Mouse (Mus musculus): ENCODE results near the gene Ccdc97. TPM values are rescaled to one million over a fixed set of nuclear protein-coding genes. Genes with fewer than 3 reads are reported as not detected.

Ccdc97 gene
- polyA plus RNA-seq, 1 experiment from 2014 or later: 11.9 TPM

DNA sequence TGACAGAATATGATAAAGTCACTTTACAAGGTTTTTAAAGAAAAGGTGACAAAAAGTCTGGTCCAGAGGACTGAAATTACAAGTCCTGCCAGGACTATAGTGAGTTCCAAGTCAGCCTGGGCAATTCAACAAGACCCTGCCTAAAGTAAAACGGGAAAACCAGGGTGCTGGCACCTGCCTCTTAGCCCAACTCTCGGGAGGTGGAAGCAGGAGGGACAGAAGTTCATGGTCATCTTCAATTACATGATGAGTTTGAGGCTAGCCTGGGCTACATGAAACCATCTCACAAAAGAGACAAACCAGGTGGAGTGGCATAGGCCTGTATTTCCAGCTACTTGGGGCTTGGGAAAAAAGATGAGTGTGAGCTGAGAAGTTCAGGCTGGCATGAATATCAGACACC is 47.2 kb downstream of the Ccdc97 start:
- 62% methylated on average over 2 of the region's 2 CpGs for WGBS (ENCODE audit: insufficient replicate concordance)

DNA sequence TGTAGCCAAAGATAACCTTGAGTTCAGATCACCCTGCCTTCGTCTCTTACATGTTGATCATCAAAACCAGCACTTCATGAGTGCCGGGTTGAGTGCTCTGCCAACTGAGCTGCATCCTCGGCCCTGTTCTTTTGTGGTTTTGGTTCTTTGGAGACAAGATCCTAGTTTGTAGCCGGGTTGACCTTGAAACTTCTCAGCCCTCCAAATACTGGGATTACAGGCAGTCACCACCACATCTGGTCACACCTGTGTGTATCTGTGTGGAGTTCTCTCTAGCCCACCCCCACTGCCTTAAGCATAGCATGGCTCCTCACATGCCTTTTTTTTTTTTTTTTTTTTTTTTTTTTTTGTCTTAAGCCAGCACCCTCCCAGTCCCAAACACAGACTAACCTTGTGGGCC is 48.8 kb downstream of the Ccdc97 start:
- H3K4me1 ChIP-seq (ENCODE audit: control insufficient read depth, low read depth, low read length): peaks cover 9% of the 10 kb centered on the region
- no peaks in the 10 kb centered on the region for H3K9me3 ChIP-seq (replicated peaks; ENCODE audit: control insufficient read depth, low read length)
- no peak overlapping the region for H3K4me3 ChIP-seq (ENCODE audit: low read depth, low read length)
- no peak overlapping the region for H3K9ac ChIP-seq (ENCODE audit: low read depth, low read length)
- ATAC-seq (ENCODE audit: low read depth): no peak
- WGBS (ENCODE audit: insufficient replicate concordance): 76% methylated on average over 4 of the region's 4 CpGs
- H3K27me3 ChIP-seq (ENCODE audit: control insufficient read depth, insufficient read depth, low read depth, low read length): peaks cover 14% of the 10 kb centered on the region
- H3K36me3 ChIP-seq (ENCODE audit: control insufficient read depth, insufficient read depth): no peaks in the 10 kb centered on the region; the same call in 1 of the 2 replicates
- no peak overlapping the region for H3K4me2 ChIP-seq (ENCODE audit: low read depth, low read length)
- no peak overlapping the region for H3K27ac ChIP-seq (ENCODE audit: low read length)

More for the DNA sequence above, 47.2 kb downstream of the Ccdc97 start:
- Histone ChIP-seq H3K27ac (ENCODE audit: low read length) (no peak overlapping the region), H3K4me3 (ENCODE audit: low read depth, low read length) (no peak overlapping the region), H3K4me2 (ENCODE audit: low read depth, low read length) (no peak overlapping the region), H3K36me3 (ENCODE audit: control insufficient read depth, insufficient read depth) (no peaks in the 10 kb centered on the region; the same call in 1 of the 2 replicates), H3K4me1 (ENCODE audit: control insufficient read depth, low read depth, low read length) (peaks cover 9% of the 10 kb centered on the region), H3K9ac (ENCODE audit: low read depth, low read length) (no peak overlapping the region), H3K9me3 (replicated peaks; ENCODE audit: control insufficient read depth, low read length) (no peaks in the 10 kb centered on the region), H3K27me3 (ENCODE audit: control insufficient read depth, insufficient read depth, low read depth, low read length) (peaks cover 22% of the 10 kb centered on the region)
- no peak for ATAC-seq (ENCODE audit: low read depth)

DNA sequence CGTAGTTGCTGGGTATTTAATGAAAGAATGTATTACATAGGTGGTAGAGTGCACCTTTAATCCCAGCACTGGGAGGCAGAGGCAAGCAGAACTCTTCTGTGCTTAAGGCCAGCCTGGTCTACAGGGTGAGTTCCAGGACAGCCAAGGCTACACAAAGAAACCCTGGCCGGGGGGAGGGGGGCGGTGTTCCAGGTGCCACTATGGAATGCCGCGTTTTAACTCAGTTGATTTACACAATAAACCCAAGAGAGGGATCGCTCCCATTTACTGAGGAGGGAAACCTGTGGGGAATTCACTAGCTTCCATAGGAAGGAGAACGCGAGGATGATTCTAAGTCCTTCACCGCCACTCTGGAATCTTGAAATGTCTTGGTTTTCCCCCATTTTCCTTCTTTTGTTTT is 49.3 kb downstream of the Ccdc97 start:
- Histone ChIP-seq H3K27me3 (ENCODE audit: control insufficient read depth, insufficient read depth, low read depth, low read length) (peaks cover 10% of the 10 kb centered on the region), H3K4me2 (ENCODE audit: low read depth, low read length) (no peak overlapping the region), H3K4me3 (ENCODE audit: low read depth, low read length) (no peak overlapping the region), H3K9me3 (replicated peaks; ENCODE audit: control insufficient read depth, low read length) (no peaks in the 10 kb centered on the region), H3K27ac (ENCODE audit: low read length) (no peak overlapping the region), H3K4me1 (ENCODE audit: control insufficient read depth, low read depth, low read length) (peaks cover 4% of the 10 kb centered on the region), H3K36me3 (ENCODE audit: control insufficient read depth, insufficient read depth) (peaks cover 2% of the 10 kb centered on the region; the same call in 1 of the 2 replicates), H3K9ac (ENCODE audit: low read depth, low read length) (no peak overlapping the region)
- WGBS (ENCODE audit: insufficient replicate concordance): 76% methylated on average over 9 of the region's 9 CpGs
- no peak for ATAC-seq (ENCODE audit: low read depth)

DNA sequence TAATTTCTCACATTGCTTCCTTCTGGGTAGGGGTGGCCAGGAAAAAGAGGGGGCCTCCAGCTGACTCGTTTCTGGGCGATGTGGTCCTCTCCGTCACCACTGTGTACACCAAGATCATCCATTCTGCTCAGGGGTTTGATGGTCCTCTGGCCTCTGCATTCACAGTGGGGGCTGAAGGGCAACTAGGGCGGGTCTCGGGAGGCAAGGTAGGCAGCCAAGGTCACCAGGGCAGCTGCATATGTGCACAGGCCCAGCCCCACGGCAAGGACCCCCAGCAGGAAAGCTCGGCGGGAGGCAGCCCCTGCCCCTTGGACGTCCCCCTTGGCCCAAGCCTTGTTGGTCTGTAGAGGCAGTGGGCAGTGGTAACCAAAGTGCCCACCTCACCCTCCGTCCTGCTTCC is 49.7 kb downstream of the Ccdc97 start:
- Histone ChIP-seq H3K9me3 (replicated peaks; ENCODE audit: control insufficient read depth, low read length) (no peaks in the 10 kb centered on the region), H3K4me1 (ENCODE audit: control insufficient read depth, low read depth, low read length) (no peaks in the 10 kb centered on the region; the same call in 1 of the 2 replicates), H3K27ac (ENCODE audit: low read length) (no peak overlapping the region), H3K9ac (ENCODE audit: low read depth, low read length) (no peak overlapping the region), H3K36me3 (ENCODE audit: control insufficient read depth, insufficient read depth) (peaks cover 4% of the 10 kb centered on the region; the same call in 1 of the 2 replicates), H3K4me3 (ENCODE audit: low read depth, low read length) (no peak overlapping the region), H3K4me2 (ENCODE audit: low read depth, low read length) (no peak overlapping the region), H3K27me3 (ENCODE audit: control insufficient read depth, insufficient read depth, low read depth, low read length) (peaks cover 5% of the 10 kb centered on the region)
- 78% methylated on average over 10 of the region's 10 CpGs for WGBS (ENCODE audit: insufficient replicate concordance)
- ATAC-seq (ENCODE audit: low read depth): no peak

- no peak overlapping the region for H3K27ac ChIP-seq (ENCODE audit: low read length)
Observed at GRCm38 (mm10) chr7:25666381-25666780, 52.5 kb downstream of the Ccdc97 start.

More at GRCm38 (mm10) chr7:25666381-25666780, 52.5 kb downstream of the Ccdc97 start:
- H3K4me2 ChIP-seq (ENCODE audit: low read depth, low read length): no peak overlapping the region
- no peaks in the 10 kb centered on the region for H3K4me1 ChIP-seq (ENCODE audit: control insufficient read depth, low read depth, low read length)
- no peak overlapping the region for H3K4me3 ChIP-seq (ENCODE audit: low read depth, low read length)
- no peaks in the 10 kb centered on the region for H3K9me3 ChIP-seq (replicated peaks; ENCODE audit: control insufficient read depth, low read length)
- H3K27me3 ChIP-seq (ENCODE audit: control insufficient read depth, insufficient read depth, low read depth, low read length): no peaks in the 10 kb centered on the region
- 86% methylated on average over 8 of the region's 8 CpGs for WGBS (ENCODE audit: insufficient replicate concordance)
- peaks cover 5% of the 10 kb centered on the region; the same call in 1 of the 2 replicates for H3K36me3 ChIP-seq (ENCODE audit: control insufficient read depth, insufficient read depth)
- H3K9ac ChIP-seq (ENCODE audit: low read depth, low read length): no peak overlapping the region
- ATAC-seq (ENCODE audit: low read depth): no peak

Other genes with a start within 250 kb of the Ccdc97 start
- gene Ceacam1, start 241.5 kb downstream of the Ccdc97 start, polyA plus RNA-seq (2015; fragmentation: Nextera tagmentation; extraction: Ambion mirVana): 15.0 and 19.6 TPM in 2 replicates
- gene Ceacam2, start 179.2 kb downstream of the Ccdc97 start, polyA plus RNA-seq (2015; fragmentation: Nextera tagmentation; extraction: Ambion mirVana): not detected in 2 replicates
- 0.63 and 0.65 TPM in 2 replicates for gene Erich4, start 103.2 kb downstream of the Ccdc97 start, polyA plus RNA-seq (2015; fragmentation: Nextera tagmentation; extraction: Ambion mirVana)
- 8.1 and 8.9 TPM in 2 replicates for gene Dmac2, start 99.7 kb downstream of the Ccdc97 start, polyA plus RNA-seq (2015; fragmentation: Nextera tagmentation; extraction: Ambion mirVana)
- gene B3gnt8, start 92.4 kb downstream of the Ccdc97 start, polyA plus RNA-seq (2015; fragmentation: Nextera tagmentation; extraction: Ambion mirVana): 2.9 and 3.1 TPM in 2 replicates
- 36.7 and 43.1 TPM in 2 replicates for gene Bckdha, start 60.1 kb downstream of the Ccdc97 start, polyA plus RNA-seq (2015; fragmentation: Nextera tagmentation; extraction: Ambion mirVana)
- 39.1 and 40.7 TPM in 2 replicates for gene Exosc5, start 59.9 kb downstream of the Ccdc97 start, polyA plus RNA-seq (2015; fragmentation: Nextera tagmentation; extraction: Ambion mirVana)
- gene Tmem91, start 43.9 kb downstream of the Ccdc97 start, polyA plus RNA-seq (2015; fragmentation: Nextera tagmentation; extraction: Ambion mirVana): 0.78 and 1.3 TPM in 2 replicates
- 20.1 and 21.0 TPM in 2 replicates for gene B9d2, start 38.3 kb downstream of the Ccdc97 start, polyA plus RNA-seq (2015; fragmentation: Nextera tagmentation; extraction: Ambion mirVana)
- gene Tgfb1, start 32.1 kb downstream of the Ccdc97 start, polyA plus RNA-seq (2015; fragmentation: Nextera tagmentation; extraction: Ambion mirVana): 3.1 and 4.1 TPM in 2 replicates
- gene Hnrnpul1, start 35.7 kb upstream of the Ccdc97 start, polyA plus RNA-seq (2015; fragmentation: Nextera tagmentation; extraction: Ambion mirVana): 24.8 and 24.9 TPM in 2 replicates
- gene Axl, start 69.6 kb upstream of the Ccdc97 start, polyA plus RNA-seq (2015; fragmentation: Nextera tagmentation; extraction: Ambion mirVana): 20.2 and 24.9 TPM in 2 replicates
- gene Cyp2s1, start 97.8 kb upstream of the Ccdc97 start, polyA plus RNA-seq (2015; fragmentation: Nextera tagmentation; extraction: Ambion mirVana): 0.42 and 0.80 TPM in 2 replicates
- 0.08 and 0.13 TPM in 2 replicates for gene Cyp2b10, start 178.5 kb upstream of the Ccdc97 start, polyA plus RNA-seq (2015; fragmentation: Nextera tagmentation; extraction: Ambion mirVana)